Mouse (Mus musculus): ENCODE data around the gene Psmb2. TPM values are rescaled to one million over a fixed set of nuclear protein-coding genes. Genes with fewer than 3 reads are reported as not detected.
A peak's percentile ranks its signal among the peaks of the same experiment; 100 is the strongest.

Psmb2 gene
- polyA plus RNA-seq, 1 experiment = 284 TPM

GRCm38 (mm10) chr4:126742976-126743375 lies 65.5 kb downstream of the Psmb2 start:
- Histone ChIP-seq H3K27ac (replicated peaks; ENCODE audit: low read depth, low read length) (no peak overlapping the region), H3K4me1 (ENCODE audit: control insufficient read depth, insufficient read depth, insufficient read length, low read length) (no peaks in the 10 kb centered on the region), H3K4me3 (ENCODE audit: insufficient read depth, low read depth, low read length) (no peak overlapping the region)

GRCm38 (mm10) chr4:126743713-126744112 lies 66.3 kb downstream of the Psmb2 start:
- Histone ChIP-seq H3K4me1 (ENCODE audit: control insufficient read depth, insufficient read depth, insufficient read length, low read length) (no peaks in the 10 kb centered on the region), H3K27ac (replicated peaks; ENCODE audit: low read depth, low read length) (no peak overlapping the region), H3K4me3 (ENCODE audit: insufficient read depth, low read depth, low read length) (no peak overlapping the region)

- Histone ChIP-seq H3K27ac (replicated peaks; ENCODE audit: low read depth, low read length) (no peak overlapping the region), H3K4me1 (ENCODE audit: control insufficient read depth, insufficient read depth, insufficient read length, low read length) (no peaks in the 10 kb centered on the region), H3K4me3 (ENCODE audit: insufficient read depth, low read depth, low read length) (no peak overlapping the region)
Observed at GRCm38 (mm10) chr4:126744831-126745230, 67.4 kb downstream of the Psmb2 start.

GRCm38 (mm10) chr4:126745506-126746193 lies 68.2 kb downstream of the Psmb2 start:
- Histone ChIP-seq H3K27ac (replicated peaks; ENCODE audit: low read depth, low read length) (no peak overlapping the region), H3K4me3 (ENCODE audit: insufficient read depth, low read depth, low read length) (no peak overlapping the region), H3K4me1 (ENCODE audit: control insufficient read depth, insufficient read depth, insufficient read length, low read length) (no peaks in the 10 kb centered on the region)

GRCm38 (mm10) chr4:126746194-126746840 lies 68.9 kb downstream of the Psmb2 start:
- Histone ChIP-seq H3K4me3 (ENCODE audit: insufficient read depth, low read depth, low read length) (no peak overlapping the region), H3K4me1 (ENCODE audit: control insufficient read depth, insufficient read depth, insufficient read length, low read length) (no peaks in the 10 kb centered on the region)

GRCm38 (mm10) chr4:126748381-126748780 lies 71.0 kb downstream of the Psmb2 start:
- no peak overlapping the region for H3K27ac ChIP-seq (replicated peaks; ENCODE audit: low read depth, low read length)
- no peaks in the 10 kb centered on the region; the same call in 1 of the 2 replicates for H3K4me1 ChIP-seq (ENCODE audit: control insufficient read depth, insufficient read depth, insufficient read length, low read length)
- H3K4me3 ChIP-seq (ENCODE audit: insufficient read depth, low read depth, low read length) = no peak overlapping the region

More at GRCm38 (mm10) chr4:126746194-126746840, 68.9 kb downstream of the Psmb2 start:
- no peak overlapping the region for H3K27ac ChIP-seq (replicated peaks; ENCODE audit: low read depth, low read length)

- Histone ChIP-seq H3K4me1 (ENCODE audit: control insufficient read depth, insufficient read depth, insufficient read length, low read length) (no peaks in the 10 kb centered on the region; the same call in 1 of the 2 replicates), H3K27ac (replicated peaks; ENCODE audit: low read depth, low read length) (no peak overlapping the region), H3K4me3 (ENCODE audit: insufficient read depth, low read depth, low read length) (no peak overlapping the region)
Observed at GRCm38 (mm10) chr4:126749553-126749952, 72.1 kb downstream of the Psmb2 start.

GRCm38 (mm10) chr4:126750046-126750683 lies 72.7 kb downstream of the Psmb2 start:
- H3K4me1 ChIP-seq (ENCODE audit: control insufficient read depth, insufficient read depth, insufficient read length, low read length) = no peaks in the 10 kb centered on the region; the same call in 1 of the 2 replicates
- no peak overlapping the region for H3K4me3 ChIP-seq (ENCODE audit: insufficient read depth, low read depth, low read length)
- no peak overlapping the region for H3K27ac ChIP-seq (replicated peaks; ENCODE audit: low read depth, low read length)

- no peak overlapping the region for H3K27ac ChIP-seq (replicated peaks; ENCODE audit: low read depth, low read length)
- no peaks in the 10 kb centered on the region; the same call in 1 of the 2 replicates for H3K4me1 ChIP-seq (ENCODE audit: control insufficient read depth, insufficient read depth, insufficient read length, low read length)
- no peak overlapping the region for H3K4me3 ChIP-seq (ENCODE audit: insufficient read depth, low read depth, low read length)
Observed at GRCm38 (mm10) chr4:126750863-126751555, 73.6 kb downstream of the Psmb2 start.

GRCm38 (mm10) chr4:126751556-126752023 lies 74.2 kb downstream of the Psmb2 start:
- Histone ChIP-seq H3K4me3 (ENCODE audit: insufficient read depth, low read depth, low read length) (no peak overlapping the region), H3K27ac (replicated peaks; ENCODE audit: low read depth, low read length) (no peak overlapping the region), H3K4me1 (ENCODE audit: control insufficient read depth, insufficient read depth, insufficient read length, low read length) (no peaks in the 10 kb centered on the region; the same call in 1 of the 2 replicates)

- Histone ChIP-seq H3K4me1 (ENCODE audit: control insufficient read depth, insufficient read depth, insufficient read length, low read length) (no peaks in the 10 kb centered on the region; the same call in 1 of the 2 replicates), H3K27ac (replicated peaks; ENCODE audit: low read depth, low read length) (no peak overlapping the region), H3K4me3 (ENCODE audit: insufficient read depth, low read depth, low read length) (peak overlapping the region; percentile 86)
Observed at GRCm38 (mm10) chr4:126752024-126752607, 74.7 kb downstream of the Psmb2 start.

- no peaks in the 10 kb centered on the region; the same call in 1 of the 2 replicates for H3K4me1 ChIP-seq (ENCODE audit: control insufficient read depth, insufficient read depth, insufficient read length, low read length)
- H3K4me3 ChIP-seq (ENCODE audit: insufficient read depth, low read depth, low read length) = peak overlapping the region; percentile 86
- H3K27ac ChIP-seq (replicated peaks; ENCODE audit: low read depth, low read length) = no peak overlapping the region
Observed at GRCm38 (mm10) chr4:126752608-126753141, 75.2 kb downstream of the Psmb2 start.

- peak within 1 kb of the TSS; percentile 86 for H3K4me3 ChIP-seq (ENCODE audit: insufficient read depth, low read depth, low read length)
- H3K4me1 ChIP-seq (ENCODE audit: control insufficient read depth, insufficient read depth, insufficient read length, low read length) = no peaks in the 10 kb centered on the region; the same call in 1 of the 2 replicates
- H3K27ac ChIP-seq (replicated peaks; ENCODE audit: low read depth, low read length) = peak within 1 kb of the TSS; percentile 96
Observed at GRCm38 (mm10) chr4:126753268-126754230, 76.1 kb downstream of the Psmb2 start, which contains the start of the genes Ncdn and AU040320. TSS of gene Ncdn (minus strand) at chr4:126753438. TSS of gene AU040320 (plus strand) at chr4:126753544.

Measured in brown adipose tissue, adult 24 weeks (tissue).